Mouse (Mus musculus): Measurements from ENCODE around the gene Gucd1.
"Not testable (repeated sequence)": the region's sequence is repeated elsewhere in the genome, so short reads cannot be mapped to it uniquely, and the experiment has no call there.

The Gucd1 gene

GRCm38 (mm10) chr10:75503692-75504091 is 14.1 kb downstream of the Gucd1 start:
- no peak for DNase-seq (ENCODE audit: low read depth)

GRCm38 (mm10) chr10:75501641-75502040 is 16.1 kb downstream of the Gucd1 start:
- DNase-seq (ENCODE audit: low read depth), result no peak

GRCm38 (mm10) chr10:75500345-75500744 is 17.4 kb downstream of the Gucd1 start:
- DNase-seq (ENCODE audit: low read depth), result no peak

GRCm38 (mm10) chr10:75499791-75500190 is 18.0 kb downstream of the Gucd1 start:
- DNase-seq (ENCODE audit: low read depth), result no peak

- DNase-seq (ENCODE audit: low read depth), result not testable (repeated sequence)
Observed at GRCm38 (mm10) chr10:75499214-75499613, 18.6 kb downstream of the Gucd1 start.

GRCm38 (mm10) chr10:75495921-75496320 is 21.9 kb downstream of the Gucd1 start:
- no peak for DNase-seq (ENCODE audit: low read depth)

- no peak for DNase-seq (ENCODE audit: low read depth)
Observed at GRCm38 (mm10) chr10:75495304-75495703, 22.5 kb downstream of the Gucd1 start.

- DNase-seq (ENCODE audit: low read depth), result no peak
Observed at GRCm38 (mm10) chr10:75491936-75492262, 25.9 kb downstream of the Gucd1 start.

- DNase-seq (ENCODE audit: low read depth), result no peak
Observed at GRCm38 (mm10) chr10:75491234-75491935, 26.4 kb downstream of the Gucd1 start.

- DNase-seq (ENCODE audit: low read depth), result no peak
Observed at GRCm38 (mm10) chr10:75490731-75491130, 27.0 kb downstream of the Gucd1 start.

- DNase-seq (ENCODE audit: low read depth), result no peak
Observed at GRCm38 (mm10) chr10:75489522-75489921, 28.2 kb downstream of the Gucd1 start.

- no peak for DNase-seq (ENCODE audit: low read depth)
Observed at GRCm38 (mm10) chr10:75487131-75487530, 30.6 kb downstream of the Gucd1 start.

- DNase-seq (ENCODE audit: low read depth), result peak; percentile 73
Observed at GRCm38 (mm10) chr10:75486086-75486979, 31.4 kb downstream of the Gucd1 start.

- DNase-seq (ENCODE audit: low read depth), result no peak
Observed at GRCm38 (mm10) chr10:75484767-75485166, 33.0 kb downstream of the Gucd1 start.

GRCm38 (mm10) chr10:75484066-75484465 is 33.7 kb downstream of the Gucd1 start:
- DNase-seq (ENCODE audit: low read depth), result no peak

- no peak for DNase-seq (ENCODE audit: low read depth)
Observed at GRCm38 (mm10) chr10:75482919-75483483, 34.8 kb downstream of the Gucd1 start.

- DNase-seq (ENCODE audit: low read depth), result no peak
Observed at GRCm38 (mm10) chr10:75482271-75482670, 35.5 kb downstream of the Gucd1 start.

- DNase-seq (ENCODE audit: low read depth), result no peak
Observed at GRCm38 (mm10) chr10:75481703-75482102, 36.1 kb downstream of the Gucd1 start.

- DNase-seq (ENCODE audit: low read depth), result no peak
Observed at GRCm38 (mm10) chr10:75479955-75480354, 37.8 kb downstream of the Gucd1 start.

- DNase-seq (ENCODE audit: low read depth), result no peak
Observed at GRCm38 (mm10) chr10:75477034-75477433, 40.7 kb downstream of the Gucd1 start.

- DNase-seq (ENCODE audit: low read depth), result not testable (repeated sequence)
Observed at GRCm38 (mm10) chr10:75475139-75475850, 42.5 kb downstream of the Gucd1 start.

GRCm38 (mm10) chr10:75474571-75474970 is 43.2 kb downstream of the Gucd1 start:
- no peak for DNase-seq (ENCODE audit: low read depth)
